ENCODE assay signal across 8 mouse cellular contexts in genomic region chrX:133686533-133687311, GRCm38 (mm10). TPM values are rescaled to one million over a fixed set of nuclear protein-coding genes. Genes with fewer than 3 reads are reported as not detected.
DNase-seq lines count a peak whose midpoint lies in the region; ATAC-seq and TF ChIP-seq lines count a peak whose summit lies in the region.

No protein-coding gene starts in this region.

- peak overlapping the region; percentile 62 for H3K4me2 ChIP-seq in forebrain, embryonic 16.5 days (ENCODE audit: low read length)
- H3K4me2 ChIP-seq in liver, embryonic 16.5 days (ENCODE audit: low read depth, low read length), result peak overlapping the region; percentile 56

- no peak for ATAC-seq in forebrain, embryonic 16.5 days
- no peak for ATAC-seq in liver, embryonic 16.5 days (ENCODE audit: low read depth)

- no peaks in the 10 kb centered on the region for H3K9me3 ChIP-seq in forebrain, embryonic 16.5 days (ENCODE audit: control insufficient read depth, low read length)
- no peaks in the 10 kb centered on the region for H3K9me3 ChIP-seq in liver, embryonic 16.5 days (replicated peaks; ENCODE audit: control insufficient read depth, low read length)

- H3K27me3 ChIP-seq in heart, adult 2 months (ENCODE audit: control insufficient read depth, insufficient read depth, low read length), result peaks cover 2% of the 10 kb centered on the region; the same call in 1 of the 2 replicates
- H3K27me3 ChIP-seq in forebrain, embryonic 16.5 days (replicated peaks; ENCODE audit: control insufficient read depth, insufficient read depth, low read length), result no peaks in the 10 kb centered on the region
- peaks cover 66% of the 10 kb centered on the region for H3K27me3 ChIP-seq in liver, embryonic 16.5 days (ENCODE audit: control insufficient read depth, insufficient read depth, low read depth, low read length)

- H3K4me3 ChIP-seq in heart, adult 2 months, result peak overlapping the region; percentile 61
- peak overlapping the region; percentile 59 for H3K4me3 ChIP-seq in forebrain, embryonic 16.5 days (replicated peaks; ENCODE audit: low read length)
- H3K4me3 ChIP-seq in liver, embryonic 16.5 days (ENCODE audit: low read depth, low read length), result peak overlapping the region; percentile 40

- H3K36me3 ChIP-seq in heart, adult 2 months (ENCODE audit: control insufficient read depth, insufficient read depth, low read length), result no peaks in the 10 kb centered on the region
- no peaks in the 10 kb centered on the region for H3K36me3 ChIP-seq in forebrain, embryonic 16.5 days (ENCODE audit: control insufficient read depth, insufficient read depth)
- H3K36me3 ChIP-seq in liver, embryonic 16.5 days (ENCODE audit: control insufficient read depth, insufficient read depth), result no peaks in the 10 kb centered on the region

- no peak for TF ChIP-seq CTCF in heart, adult 2 months (IDR thresholded peaks at IDR 0.05)

- DNase-seq in heart, adult 2 months, result peak; percentile 9 to 38
- no peak for DNase-seq in heart, postnatal 25 days (ENCODE audit: low spot score)
- peak; percentile 16 for DNase-seq in Muller cell, postnatal 12 days (ENCODE audit: inconsistent ontology term)
- no peak for DNase-seq in frontal cortex, postnatal 36 days (ENCODE audit: low spot score in 2 of 2)
- DNase-seq in layer of hippocampus, postnatal 25 days (ENCODE audit: extremely low spot score in 1 of 2, low spot score in 1 of 2), result no peak
- no peak for DNase-seq in cerebellum, postnatal 4 days (ENCODE audit: low spot score in 2 of 2)

- no peak for TF ChIP-seq POLR2A in heart, adult 2 months (IDR thresholded peaks at IDR 0.05; ENCODE audit: insufficient read depth, low read depth, low read length)

- H3K9ac ChIP-seq in heart, adult 2 months (ENCODE audit: low read depth, low read length), result peak overlapping the region; percentile 89
- H3K9ac ChIP-seq in forebrain, embryonic 16.5 days (replicated peaks; ENCODE audit: low read depth, low read length), result peak overlapping the region; percentile 61
- H3K9ac ChIP-seq in liver, embryonic 16.5 days (ENCODE audit: low read depth, low read length), result no peak overlapping the region

- peak overlapping the region; percentile 26; the same call in 1 of the 2 replicates for H3K27ac ChIP-seq in heart, adult 2 months
- H3K27ac ChIP-seq in forebrain, embryonic 16.5 days (ENCODE audit: low read length), result no peak overlapping the region
- no peak overlapping the region for H3K27ac ChIP-seq in liver, embryonic 16.5 days (ENCODE audit: low read length)

- WGBS in heart, adult 2 months, result 19% methylated on average over 55 of the region's 55 CpGs
- 28% methylated on average over 52 of the region's 55 CpGs for WGBS in forebrain, embryonic 16.5 days
- 26% methylated on average over 52 of the region's 55 CpGs for WGBS in liver, embryonic 16.5 days (ENCODE audit: insufficient replicate concordance)

- intact Hi-C loops in heart, adult 2 months (cut with DNase I), result no loop called here
- intact Hi-C loops in heart, postnatal 25 days (cut with DNase I), result no loop called here

- TF ChIP-seq EP300 in heart, adult 2 months (IDR thresholded peaks at IDR 0.05; ENCODE audit: insufficient read depth, low read depth, low read length), result no peak

- H3K79me2 ChIP-seq in heart, adult 2 months (replicated peaks; ENCODE audit: control insufficient read depth, insufficient read depth, low read length), result no peaks in the 10 kb centered on the region; the same call in 1 of the 2 replicates

- peaks cover 5% of the 10 kb centered on the region for H3K4me1 ChIP-seq in heart, adult 2 months (ENCODE audit: control insufficient read depth, insufficient read depth, low read length)
- H3K4me1 ChIP-seq in forebrain, embryonic 16.5 days (replicated peaks; ENCODE audit: control insufficient read depth, insufficient read depth, low read length), result peaks cover 3% of the 10 kb centered on the region; the same call in 1 of the 2 replicates
- no peaks in the 10 kb centered on the region for H3K4me1 ChIP-seq in liver, embryonic 16.5 days (ENCODE audit: control insufficient read depth, low read depth, low read length)

RNA-seq across cellular contexts. Expression of gene Pcdh19, which starts 2.1 kb away (rescaled TPM):
- total RNA-seq in heart, adult 2 months (2021), result 1 to 10 TPM; 7.9 to 8.5 TPM
- polyA plus RNA-seq in heart, adult 2 months (2012; rRNA removed), result 1.9 and 3.1 TPM in 2 replicates
- 1 to 10 TPM; 8.9 to 9.1 TPM for total RNA-seq in heart, postnatal 25 days (2021)
- polyA plus RNA-seq in forebrain, embryonic 16.5 days (2015; fragmentation: Nextera tagmentation; extraction: Ambion mirVana), result 14.2 and 18.0 TPM in 2 replicates
- polyA plus RNA-seq in liver, embryonic 16.5 days (2015; fragmentation: Nextera tagmentation; extraction: Ambion mirVana), result 0.27 and 0.33 TPM in 2 replicates
- total RNA-seq in layer of hippocampus, postnatal 25 days (2021), result 10 to 100 TPM; 68.2 to 71.4 TPM

Comparison
In these comparisons a context has a peak if more than half of its experiments do, and no peak if none do; other contexts are left out.
1. DNase-seq: peak in heart, adult 2 months (2 of 2) and Muller cell, postnatal 12 days (single experiment); none in heart, postnatal 25 days (single experiment), frontal cortex, postnatal 36 days (0 of 2), layer of hippocampus, postnatal 25 days (0 of 2) and cerebellum, postnatal 4 days (0 of 2).
2. RNA of gene Pcdh19, which starts 2.1 kb away (total RNA-seq): 68.2 to 71.4 TPM in layer of hippocampus, postnatal 25 days; 8.9 to 9.1 TPM in heart, postnatal 25 days and 7.9 to 8.5 TPM in heart, adult 2 months; every median in the first group is over 4 times any median in the second.
3. Peak in every context shown above with its lines, with median percentiles within 50 percentile points of each other: H3K4me3 ChIP-seq.